In genomic region chr11:30256491-30256890, GRCm38 (mm10) we compare ENCODE assay signal across 20 mouse cellular contexts. TPM values are rescaled to one million over a fixed set of nuclear protein-coding genes. Genes with fewer than 3 reads are reported as not detected.
DNase-seq lines count a peak whose midpoint lies in the region; ATAC-seq and TF ChIP-seq lines count a peak whose summit lies in the region.
"Had no signal": no experiment of that assay in that cellular context is flagged by ENCODE, and none has a peak within 500 bp of the region (broad histone marks: within the 10 kb centered on the region; RNA-seq: fewer than 3 reads in every experiment).

No protein-coding gene starts in this region.

- no peak overlapping the region for H3K4me2 ChIP-seq in lung, embryonic 15.5 days
- peak overlapping the region; percentile 17 for H3K4me2 ChIP-seq in heart, embryonic 11.5 days
- peak overlapping the region; percentile 44 for H3K4me2 ChIP-seq in myocyte (ENCODE audit: low read depth)
- H3K4me2 ChIP-seq: forebrain, embryonic 12.5 days; hindbrain, embryonic 14.5 days; limb, embryonic 13.5 days; midbrain, embryonic 13.5 days had no signal

- H3K9ac ChIP-seq in lung, embryonic 15.5 days = no peak overlapping the region
- no peak overlapping the region for H3K9ac ChIP-seq in heart, embryonic 11.5 days (ENCODE audit: low read depth, low read length)
- H3K9ac ChIP-seq: forebrain, embryonic 12.5 days; hindbrain, embryonic 14.5 days; limb, embryonic 13.5 days; liver, embryonic 14.5 days; midbrain, embryonic 13.5 days had no signal

- H3K9me3 ChIP-seq in lung, embryonic 15.5 days = no peaks in the 10 kb centered on the region
- no peaks in the 10 kb centered on the region for H3K9me3 ChIP-seq in heart, embryonic 11.5 days (replicated peaks; ENCODE audit: control insufficient read depth, low read length)
- H3K9me3 ChIP-seq: midbrain, embryonic 13.5 days had no signal

- no peak for TF ChIP-seq POLR2A in myocyte (IDR thresholded peaks at IDR 0.05; ENCODE audit: insufficient read length, low read depth)

- intact Hi-C loops in gastrocnemius, adult 2 months (cut with DNase I) = no loop called here

- no peaks in the 10 kb centered on the region for H3K27me3 ChIP-seq in lung, embryonic 15.5 days
- no peaks in the 10 kb centered on the region for H3K27me3 ChIP-seq in heart, embryonic 11.5 days (ENCODE audit: control insufficient read depth, insufficient read depth, low read length)
- H3K27me3 ChIP-seq in myocyte (ENCODE audit: control insufficient read depth, insufficient read depth, insufficient read length) = no peaks in the 10 kb centered on the region
- H3K27me3 ChIP-seq: CH12.LX; forebrain, embryonic 12.5 days; limb, embryonic 13.5 days; midbrain, embryonic 13.5 days had no signal

- peaks cover 98% of the 10 kb centered on the region for H3K79me2 ChIP-seq in myocyte (ENCODE audit: control insufficient read depth, insufficient read depth)

- H3K4me1 ChIP-seq in lung, embryonic 15.5 days = peaks cover 36% of the 10 kb centered on the region
- peaks cover 23% of the 10 kb centered on the region for H3K4me1 ChIP-seq in heart, embryonic 11.5 days (ENCODE audit: control insufficient read depth, insufficient read depth, low read length)
- H3K4me1 ChIP-seq: forebrain, embryonic 12.5 days had no signal

- H3K27ac ChIP-seq in gastrocnemius, adult 2 months = peak overlapping the region; percentile 55
- H3K27ac ChIP-seq in lung, embryonic 15.5 days = peak overlapping the region; percentile 66
- H3K27ac ChIP-seq in heart, embryonic 11.5 days (ENCODE audit: low read depth, low read length) = peak overlapping the region; percentile 65
- H3K27ac ChIP-seq: forebrain, embryonic 12.5 days; hindbrain, embryonic 14.5 days; limb, embryonic 13.5 days; liver, embryonic 14.5 days; midbrain, embryonic 13.5 days had no signal

- peak overlapping the region; percentile 37 for H3K4me3 ChIP-seq in gastrocnemius, adult 2 months
- no peak overlapping the region for H3K4me3 ChIP-seq in lung, embryonic 15.5 days
- no peak overlapping the region for H3K4me3 ChIP-seq in heart, embryonic 11.5 days (ENCODE audit: low read depth, low read length)
- no peak overlapping the region for H3K4me3 ChIP-seq in myocyte
- H3K4me3 ChIP-seq: forebrain, embryonic 12.5 days; limb, embryonic 13.5 days; midbrain, embryonic 13.5 days had no signal

- H3ac ChIP-seq in myocyte (ENCODE audit: control insufficient read depth, insufficient read length) = no peak overlapping the region

- no peaks in the 10 kb centered on the region for H3K36me3 ChIP-seq in lung, embryonic 15.5 days
- H3K36me3 ChIP-seq in heart, embryonic 11.5 days (ENCODE audit: control insufficient read depth, insufficient read depth, low read length) = 0 out of 2 replicates have a peak, but pooled peaks cover 2% of the 10 kb centered on the region
- peaks cover 8% of the 10 kb centered on the region for H3K36me3 ChIP-seq in myocyte (ENCODE audit: control insufficient read depth, insufficient read depth)
- H3K36me3 ChIP-seq: forebrain, embryonic 12.5 days; limb, embryonic 13.5 days; midbrain, embryonic 13.5 days had no signal

- WGBS in lung, embryonic 15.5 days = 48% methylated on average over 5 of the region's 5 CpGs
- 41% methylated on average over 5 of the region's 5 CpGs for WGBS in heart, embryonic 11.5 days (ENCODE audit: insufficient replicate concordance)

- TF ChIP-seq CTCF in gastrocnemius, adult 2 months (IDR thresholded peaks at IDR 0.05) = no peak

- DNase-seq in gastrocnemius, adult 2 months = no peak
- DNase-seq in gastrocnemius, postnatal 25 days = no peak
- DNase-seq in lung, postnatal 10 days = no peak
- DNase-seq in layer of hippocampus, adult 8-10 months (ENCODE audit: low spot score in 2 of 2) = no peak
- DNase-seq: adrenal gland, adult 8-10 months; gastrocnemius, postnatal 36 days; retina, postnatal 1 day; right cerebral cortex, postnatal 4 days; thymus, postnatal 14 days had no signal

- peak; percentile 81; the same call in 1 of the 2 replicates for ATAC-seq in lung, embryonic 15.5 days (ENCODE audit: borderline replicate concordance, extremely low read depth, low FRiP score, low TSS enrichment)
- ATAC-seq in heart, embryonic 11.5 days (replicated peaks; ENCODE audit: insufficient number of reproducible peaks, low FRiP score, low TSS enrichment) = peak; percentile 68
- ATAC-seq in CD4-positive, CD25-positive, alpha-beta regulatory T cell, adult 4 months = no peak
- ATAC-seq: intestine, postnatal 0 days; midbrain, embryonic 13.5 days had no signal

TF ChIP-seq in myocyte, 11 proteins besides CTCF, POLR2A, EP300 and RAD21:
- peak in 1 of 3 experiments; percentile 39 for TF ChIP-seq MYOD1 (IDR thresholded peaks at IDR 0.05; ENCODE audit: control insufficient read depth in 1 of 3, insufficient read length in 2 of 3, low read depth in 2 of 3)
- TF ChIP-seq USF1 (IDR thresholded peaks at IDR 0.05; ENCODE audit: low read depth) = no peak
- TF ChIP-seq MYOG (IDR thresholded peaks at IDR 0.05; ENCODE audit: control insufficient read depth in 1 of 3, insufficient read depth in 1 of 3, insufficient read length in 2 of 3, low read depth in 2 of 3) = no peak
- no peak for TF ChIP-seq MAX (IDR thresholded peaks at IDR 0.05; ENCODE audit: low read depth)
- TF ChIP-seq TCF12 (IDR thresholded peaks at IDR 0.05; ENCODE audit: insufficient read depth, poor library complexity, severe bottlenecking) = no peak

RNA-seq across cellular contexts. Expression of gene Sptbn1, which starts 11.5 kb away (rescaled TPM):
- total RNA-seq in gastrocnemius, adult 2 months (2021) = 100 to 1,000 TPM; 112 to 141 TPM
- total RNA-seq in gastrocnemius, postnatal 25 days (2021) = 100 to 1,000 TPM; 126 to 130 TPM
- polyA plus RNA-seq in lung, embryonic 15.5 days (2015; fragmentation: Nextera tagmentation; extraction: Ambion mirVana) = 155 and 163 TPM in 2 replicates
- 156 and 175 TPM in 2 replicates for polyA plus RNA-seq in heart, embryonic 11.5 days (2014; fragmentation: Nextera tagmentation; extraction: Ambion mirVana)
- 85.4 TPM for polyA plus RNA-seq in myocyte (2012; fragmentation: generic; extraction: Trizol)
- 100 to 1,000 TPM; 536 to 568 (median 551) TPM for total RNA-seq in layer of hippocampus, adult 8-10 months (2022)
- polyA plus RNA-seq in CD4-positive, CD25-positive, alpha-beta regulatory T cell, adult 4 months (2017; shearing (Covaris generic)) = 100 to 1,000 TPM in 1 of 2 experiments, 10 to 100 TPM in 1; 95.8 to 120 TPM
